Mouse (Mus musculus) heart, embryonic 15.5 days (tissue): ENCODE results near the gene Hoxa6. TPM values are rescaled to one million over a fixed set of nuclear protein-coding genes. Genes with fewer than 3 reads are reported as not detected.

ENCODE experiments used
- ATAC-seq: fragments of 200-750 bp; cut with Nextera tagmentation; replicated peaks from 2 replicates; pipeline ENCODE4 v1.8.0; 2017; ENCODE audit warnings: low read depth, moderate TSS enrichment; ENCODE audit not compliant: insufficient number of reproducible peaks, insufficient read depth, low FRiP score
- H3K27ac ChIP-seq: fragments of 300-500 bp; sonication (generic); 2 replicates; pipeline ENCODE4 v1.5.1; 2015; ENCODE audit warnings: mild to moderate bottlenecking, inconsistent platforms
- H3K27me3 ChIP-seq: fragments of 300-500 bp; sonication (generic); 2 replicates; pipeline ENCODE4 v1.6.1; 2015; ENCODE audit warnings: inconsistent platforms
- H3K36me3 ChIP-seq: fragments of 300-500 bp; sonication (generic); 2 replicates; pipeline ENCODE4 v1.6.1; 2015; ENCODE audit warnings: mild to moderate bottlenecking, inconsistent platforms
- H3K4me1 ChIP-seq: fragments of 300-500 bp; sonication (generic); replicated peaks from 2 replicates; pipeline ENCODE4 v1.6.1; 2015; ENCODE audit warnings: inconsistent platforms
- H3K4me2 ChIP-seq: fragments of 300-500 bp; sonication (generic); 2 replicates; pipeline ENCODE4 v1.6.1; 2015; ENCODE audit warnings: inconsistent platforms, mild to moderate bottlenecking, moderate library complexity
- H3K4me3 ChIP-seq: fragments of 300-500 bp; sonication (generic); 2 replicates; pipeline ENCODE4 v1.5.1; 2015; ENCODE audit warnings: mild to moderate bottlenecking, inconsistent platforms
- H3K9ac ChIP-seq: fragments of 300-500 bp; sonication (generic); 2 replicates; pipeline ENCODE4 v1.6.1; 2015; ENCODE audit warnings: mild to moderate bottlenecking, inconsistent platforms
- H3K9me3 ChIP-seq: fragments of 300-500 bp; sonication (generic); replicated peaks from 2 replicates; pipeline ENCODE4 v1.6.1; 2016; ENCODE audit warnings: inconsistent platforms
- WGBS: fragments of 180-500 bp; shearing (Covaris S2); methylation state at CpG from one replicate; pipeline ENCODE4 v1.1.7; 2015; ENCODE audit warnings: mixed read lengths; 5-methylcytosine and 5-hydroxymethylcytosine counted together
- polyA plus RNA-seq: library from polyadenylated mRNA; unstranded; fragments of >200 nt; fragmentation: Nextera tagmentation; extraction: Ambion mirVana; gene quantifications from 2 replicates; pipeline ENCODE4 v1.2.1, GENCODE M21; 2015

Hoxa6 gene
- polyA plus RNA-seq: 0.27 TPM in 1 of 2 replicates, not detected in the other

- Histone ChIP-seq H3K9ac (no peak within 1 kb of the TSS), H3K27me3 (peaks cover 99% of the 10 kb centered on the region), H3K36me3 (no peaks in the 10 kb centered on the region), H3K9me3 (no peaks in the 10 kb centered on the region), H3K4me3 (peak within 1 kb of the TSS; percentile 33), H3K4me2 (peak within 1 kb of the TSS; percentile 49), H3K27ac (no peak within 1 kb of the TSS), H3K4me1 (peaks cover 43% of the 10 kb centered on the region)
- ATAC-seq: no peak
- WGBS: 4% methylated on average over 44 of the region's 47 CpGs
These were observed at the start of gene Hoxa6 for GRCm38 (mm10) chr6:52208072-52208867. TSS of gene Hoxa6 (minus strand) at chr6:52208722.

GRCm38 (mm10) chr6:52256956-52257355 is 48.4 kb upstream of the Hoxa6 start:
- Histone ChIP-seq H3K4me1 (peaks cover 23% of the 10 kb centered on the region), H3K27ac (no peak overlapping the region), H3K4me3 (no peak overlapping the region), H3K36me3 (no peaks in the 10 kb centered on the region), H3K9ac (no peak overlapping the region), H3K27me3 (peaks cover 92% of the 10 kb centered on the region), H3K9me3 (no peaks in the 10 kb centered on the region), H3K4me2 (no peak overlapping the region)
- ATAC-seq: no peak
- WGBS: under 1% methylated on average over 6 of the region's 6 CpGs

DNA sequence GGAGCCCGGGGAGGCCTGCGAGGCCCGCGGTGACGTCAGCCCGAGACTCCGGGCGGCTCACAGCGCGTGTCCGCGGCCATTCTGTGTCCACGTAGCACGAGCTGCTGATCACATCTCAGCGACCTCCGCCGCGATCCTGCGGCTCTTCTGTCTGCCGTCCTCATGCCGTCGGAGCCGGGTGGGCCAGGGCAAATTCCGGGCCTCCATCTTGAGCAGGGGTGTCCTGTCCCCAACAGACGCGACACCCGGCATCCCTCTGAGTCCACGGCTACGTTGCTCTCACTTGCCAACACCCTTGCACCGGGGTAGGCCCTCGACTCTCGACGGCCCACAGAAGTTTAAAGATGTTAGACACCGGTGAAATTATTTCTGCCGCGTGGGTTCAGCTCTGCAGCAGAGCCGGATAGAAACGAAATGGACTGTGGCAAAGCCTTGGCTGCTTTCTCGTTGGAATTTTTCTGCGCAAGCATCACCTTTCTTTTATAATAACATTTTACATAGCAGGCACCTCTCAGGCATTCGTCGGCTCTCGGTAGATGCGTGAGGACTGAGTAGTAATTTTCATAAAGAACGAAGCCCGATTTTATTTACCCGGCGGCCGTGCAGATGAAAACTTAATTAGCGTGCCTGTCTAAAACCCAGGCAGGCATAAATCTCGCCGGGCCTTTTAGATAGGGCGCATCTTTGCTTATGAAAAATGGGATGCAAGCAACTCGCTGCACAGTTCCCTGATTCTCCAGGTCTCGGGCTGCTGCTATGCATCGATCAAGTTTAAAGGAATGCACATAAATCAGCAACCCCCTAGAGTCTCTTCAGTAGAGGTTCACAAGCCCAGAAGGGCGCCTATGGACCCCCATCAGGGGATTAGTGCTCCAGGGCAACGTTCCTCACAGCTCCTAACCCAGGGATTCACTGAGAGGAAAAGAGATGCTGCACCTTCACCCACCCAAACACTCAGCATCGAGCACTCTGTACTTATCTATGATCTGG is 45.3 kb upstream of the Hoxa6 start:
- Histone ChIP-seq H3K4me1 (peaks cover 10% of the 10 kb centered on the region; the same call in 1 of the 2 replicates), H3K27me3 (peaks cover 92% of the 10 kb centered on the region), H3K27ac (no peak overlapping the region), H3K36me3 (no peaks in the 10 kb centered on the region), H3K4me3 (peak overlapping the region; percentile 15), H3K9me3 (no peaks in the 10 kb centered on the region), H3K4me2 (0 out of 2 replicates have a peak overlapping the region, but pooled peaks have one; percentile 21), H3K9ac (no peak overlapping the region)
- no peak for ATAC-seq
- 1% methylated on average over 59 of the region's 59 CpGs for WGBS

DNA sequence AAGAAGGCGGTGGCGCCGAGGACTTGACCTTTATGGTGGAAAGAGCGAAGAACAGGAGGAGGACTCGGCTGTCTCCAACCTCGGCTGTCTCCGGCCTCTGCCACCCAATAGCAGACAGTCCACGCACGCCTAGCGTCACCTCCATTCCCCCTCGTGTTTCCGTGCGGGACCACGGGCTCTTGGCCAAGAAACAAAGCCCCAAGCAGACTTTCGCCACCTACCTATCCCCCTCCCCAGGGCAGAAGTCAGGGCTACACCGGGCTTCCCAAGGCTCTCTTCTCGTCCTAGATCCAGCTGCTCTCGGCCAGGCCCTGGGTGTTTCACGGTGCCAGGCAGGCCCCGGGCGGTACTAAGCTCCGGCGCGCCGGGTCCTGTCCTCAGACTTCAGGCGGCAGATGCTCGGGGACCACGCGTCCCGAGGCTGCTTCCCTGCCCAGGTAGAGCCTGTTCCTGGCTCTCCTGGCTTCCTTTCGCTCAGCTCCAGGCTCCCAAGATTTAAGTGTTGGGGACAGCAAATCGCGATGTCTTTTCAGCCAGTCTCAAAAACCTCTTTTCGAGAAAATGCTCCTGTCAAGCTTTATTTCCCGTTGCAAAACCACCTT is 44.4 kb upstream of the Hoxa6 start:
- no peak overlapping the region; the same call in 1 of the 2 replicates for H3K4me3 ChIP-seq

GRCm38 (mm10) chr6:52252016-52252774 is 43.7 kb upstream of the Hoxa6 start:
- peaks cover 94% of the 10 kb centered on the region for H3K27me3 ChIP-seq
- no peaks in the 10 kb centered on the region for H3K36me3 ChIP-seq
- H3K9me3 ChIP-seq: no peaks in the 10 kb centered on the region
- no peak overlapping the region for H3K4me3 ChIP-seq
- no peak overlapping the region for H3K4me2 ChIP-seq
- no peak overlapping the region for H3K9ac ChIP-seq
- ATAC-seq: no peak
- no peak overlapping the region for H3K27ac ChIP-seq
- peaks cover 10% of the 10 kb centered on the region; the same call in 1 of the 2 replicates for H3K4me1 ChIP-seq
- 5% methylated on average over 24 of the region's 24 CpGs for WGBS

More for the DNA sequence above, 44.4 kb upstream of the Hoxa6 start:
- no peak overlapping the region for H3K4me2 ChIP-seq
- no peaks in the 10 kb centered on the region for H3K36me3 ChIP-seq
- WGBS: 1% methylated on average over 35 of the region's 35 CpGs
- no peak overlapping the region for H3K9ac ChIP-seq
- peaks cover 93% of the 10 kb centered on the region for H3K27me3 ChIP-seq
- no peak for ATAC-seq
- no peak overlapping the region for H3K27ac ChIP-seq
- H3K4me1 ChIP-seq: peaks cover 10% of the 10 kb centered on the region; the same call in 1 of the 2 replicates
- H3K9me3 ChIP-seq: no peaks in the 10 kb centered on the region

DNA sequence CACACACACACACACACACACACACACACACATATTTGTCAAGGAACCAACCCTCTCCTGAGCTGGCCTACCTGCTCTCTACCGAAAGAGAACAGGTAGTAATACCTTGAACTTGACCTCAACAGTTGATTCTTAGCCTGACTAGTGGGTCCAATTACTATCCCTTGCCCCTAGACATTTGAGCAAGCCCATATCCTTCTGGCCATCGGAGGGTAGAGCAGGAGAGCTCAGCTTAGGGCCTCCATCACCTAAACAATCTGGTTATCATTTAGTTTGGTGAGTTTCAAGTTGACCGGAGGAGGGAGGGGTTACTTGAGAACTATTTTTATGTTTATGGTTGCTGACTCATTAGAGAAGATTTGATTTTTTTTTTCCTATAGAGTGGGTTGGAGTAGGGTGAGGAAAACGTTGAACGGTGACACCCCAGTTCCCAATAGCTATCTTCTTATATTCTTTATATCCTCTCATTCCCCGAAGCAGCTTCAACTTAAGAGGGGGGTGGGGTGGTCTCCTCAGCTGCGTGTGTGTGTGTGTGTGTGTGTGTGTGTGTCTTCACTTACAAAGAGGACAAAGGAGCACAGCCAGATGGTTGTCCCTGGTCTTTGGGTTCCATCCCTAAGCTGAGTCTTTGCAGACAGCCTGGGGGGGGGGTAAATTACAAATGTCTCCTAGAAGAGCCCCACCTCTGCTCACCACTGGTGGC is 42.8 kb upstream of the Hoxa6 start:
- H3K27me3 ChIP-seq: peaks cover 95% of the 10 kb centered on the region
- no peak overlapping the region for H3K4me2 ChIP-seq
- H3K4me1 ChIP-seq: peaks cover 10% of the 10 kb centered on the region
- no peak overlapping the region for H3K4me3 ChIP-seq
- WGBS: 15% methylated on average over 7 of the region's 7 CpGs
- H3K27ac ChIP-seq: no peak overlapping the region
- H3K36me3 ChIP-seq: no peaks in the 10 kb centered on the region
- no peak overlapping the region for H3K9ac ChIP-seq
- no peaks in the 10 kb centered on the region for H3K9me3 ChIP-seq
- no peak for ATAC-seq

DNA sequence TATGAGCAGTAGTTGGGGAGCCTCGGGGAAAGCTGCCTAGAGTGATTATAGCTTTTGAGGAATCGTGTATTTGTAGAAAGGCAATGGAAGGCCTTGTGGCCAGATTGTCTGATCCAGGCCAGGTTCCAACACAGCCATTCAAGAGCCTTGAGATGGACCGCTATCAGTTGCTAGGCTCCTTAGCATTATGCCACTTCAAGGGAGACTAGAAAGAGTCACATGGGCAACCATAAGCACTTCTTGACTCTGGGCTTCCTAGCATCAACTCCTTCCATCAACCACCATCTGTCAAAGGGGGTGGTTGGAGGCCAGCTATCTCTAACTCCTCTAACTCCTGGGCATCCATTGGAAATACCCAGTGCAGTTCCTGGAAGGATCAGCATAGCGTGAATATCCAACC is 41.3 kb upstream of the Hoxa6 start:
- no peak overlapping the region for H3K27ac ChIP-seq
- no peaks in the 10 kb centered on the region for H3K36me3 ChIP-seq
- no peak overlapping the region for H3K9ac ChIP-seq
- peaks cover 21% of the 10 kb centered on the region for H3K4me1 ChIP-seq
- H3K4me2 ChIP-seq: no peak overlapping the region
- ATAC-seq: no peak
- H3K4me3 ChIP-seq: no peak overlapping the region
- WGBS: 6% methylated on average over 4 of the region's 4 CpGs
- H3K9me3 ChIP-seq: no peaks in the 10 kb centered on the region
- peaks cover 97% of the 10 kb centered on the region for H3K27me3 ChIP-seq

DNA sequence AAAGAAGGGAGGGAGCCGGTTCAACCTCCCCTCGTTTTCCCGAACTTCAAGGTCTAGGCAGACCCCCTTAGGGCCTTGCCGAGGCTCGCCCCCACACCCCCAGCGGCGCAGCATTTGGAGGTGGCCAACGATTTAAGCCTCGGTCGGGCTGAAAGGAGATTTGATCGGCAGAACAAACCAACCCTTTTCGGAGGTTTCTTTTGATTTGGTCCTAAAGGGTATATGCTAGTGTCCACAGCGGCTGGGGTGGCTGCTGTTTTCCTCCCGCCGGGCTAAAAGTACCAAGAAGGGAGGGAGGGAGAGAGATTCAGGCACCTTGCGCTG is 40.9 kb upstream of the Hoxa6 start:
- ATAC-seq: no peak
- Histone ChIP-seq H3K27me3 (peaks cover 98% of the 10 kb centered on the region), H3K27ac (no peak overlapping the region), H3K9me3 (no peaks in the 10 kb centered on the region), H3K36me3 (no peaks in the 10 kb centered on the region), H3K4me1 (peaks cover 21% of the 10 kb centered on the region), H3K9ac (no peak overlapping the region), H3K4me3 (no peak overlapping the region), H3K4me2 (no peak overlapping the region; the same call in 1 of the 2 replicates)
- WGBS: 1% methylated on average over 16 of the region's 16 CpGs

DNA sequence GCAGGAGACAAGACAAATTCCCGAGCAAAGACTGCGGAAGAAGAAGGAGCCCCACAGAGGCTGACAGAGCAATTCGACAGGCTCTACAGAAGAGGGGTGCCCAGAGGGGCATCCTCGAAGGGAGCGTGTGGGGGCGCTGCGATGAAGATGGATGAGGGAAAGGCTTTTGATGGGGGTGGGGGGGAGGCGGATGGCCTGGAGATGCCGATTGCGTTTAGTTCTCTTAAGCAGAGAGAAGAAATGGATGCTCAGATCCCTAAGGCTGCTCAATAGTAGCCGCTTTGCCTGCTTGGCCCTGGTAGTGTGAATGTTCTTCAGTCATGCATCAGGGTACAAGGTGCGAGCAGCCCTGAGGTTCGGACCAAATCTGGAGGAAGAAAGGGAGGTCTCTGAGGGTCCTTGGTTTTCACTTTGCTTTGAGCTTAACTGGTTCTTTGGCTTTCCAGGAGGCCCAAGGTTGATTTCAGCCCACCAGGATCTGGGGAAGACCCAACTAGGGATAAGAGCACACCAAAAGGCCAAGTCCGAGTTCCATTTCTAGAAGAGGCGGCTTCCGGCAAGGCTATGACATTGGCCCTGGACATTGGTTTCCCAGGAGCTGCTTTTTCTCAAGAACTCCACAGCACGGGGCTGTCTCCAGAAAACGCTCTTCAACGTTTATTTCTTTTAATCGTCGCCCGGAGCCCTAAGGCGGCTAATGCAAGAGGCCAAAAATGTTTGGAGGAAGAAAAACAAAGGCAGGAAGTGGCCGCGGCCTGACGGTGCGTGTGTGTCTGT is 40.3 kb upstream of the Hoxa6 start:
- WGBS: 2% methylated on average over 27 of the region's 27 CpGs
- no peaks in the 10 kb centered on the region for H3K9me3 ChIP-seq

More for the DNA sequence above, 40.3 kb upstream of the Hoxa6 start:
- Histone ChIP-seq H3K27ac (no peak overlapping the region), H3K27me3 (peaks cover 98% of the 10 kb centered on the region), H3K9ac (no peak overlapping the region), H3K4me1 (peaks cover 21% of the 10 kb centered on the region), H3K36me3 (no peaks in the 10 kb centered on the region), H3K4me2 (no peak overlapping the region; the same call in 1 of the 2 replicates), H3K4me3 (no peak overlapping the region)
- no peak for ATAC-seq
